Mouse (Mus musculus) layer of hippocampus, adult 8-10 months (tissue): Measurements from ENCODE around the gene Hoxc5. TPM values are rescaled to one million over a fixed set of nuclear protein-coding genes. Genes with fewer than 3 reads are reported as not detected.

Experiments
- DNase-seq, 2 experiments: peaks; one replicate each; pipeline ENCODE4 v3.0.0; 2022; ENCODE audit warnings: low spot score in 2 of 2
- microRNA-seq, 2 experiments: library from miRNA; unstranded; fragments of <30 nt; microRNA quantifications; one replicate each; pipeline ENCODE4 v1.2.0; 2022
- total RNA-seq, 4 experiments: library from RNA; stranded (reverse); gene quantifications; 2 replicates each; pipeline ENCODE4 v1.2.4; 2022

The Hoxc5 gene
- total RNA-seq, 4 experiments from 2014 or later: not detected

DNA sequence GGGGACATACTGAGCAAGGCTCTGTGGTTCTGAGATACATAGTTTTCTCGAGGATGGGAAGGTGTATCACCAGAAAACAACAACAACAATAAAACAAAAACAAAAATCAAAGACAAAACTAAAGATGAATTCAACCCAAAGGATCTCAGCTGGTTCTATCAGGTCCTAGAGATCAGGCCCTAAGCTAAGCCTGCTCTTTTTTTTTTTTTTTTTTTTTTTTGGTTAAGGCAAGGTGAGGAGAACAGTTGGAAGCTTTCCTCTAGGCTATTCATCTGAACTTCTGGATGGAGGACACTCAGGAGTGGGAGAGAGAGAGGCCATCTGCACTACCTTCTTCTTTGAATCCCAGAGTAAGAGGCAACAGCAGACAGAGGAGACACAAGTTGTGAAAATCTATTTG, 70.3 kb downstream of the Hoxc5 start:
- DNase-seq: no peak

- no peak for DNase-seq
These were observed 71.6 kb downstream of the Hoxc5 start for GRCm38 (mm10) chr15:103038701-103039480.

GRCm38 (mm10) chr15:103039609-103040008, 72.4 kb downstream of the Hoxc5 start:
- no peak for DNase-seq

DNA sequence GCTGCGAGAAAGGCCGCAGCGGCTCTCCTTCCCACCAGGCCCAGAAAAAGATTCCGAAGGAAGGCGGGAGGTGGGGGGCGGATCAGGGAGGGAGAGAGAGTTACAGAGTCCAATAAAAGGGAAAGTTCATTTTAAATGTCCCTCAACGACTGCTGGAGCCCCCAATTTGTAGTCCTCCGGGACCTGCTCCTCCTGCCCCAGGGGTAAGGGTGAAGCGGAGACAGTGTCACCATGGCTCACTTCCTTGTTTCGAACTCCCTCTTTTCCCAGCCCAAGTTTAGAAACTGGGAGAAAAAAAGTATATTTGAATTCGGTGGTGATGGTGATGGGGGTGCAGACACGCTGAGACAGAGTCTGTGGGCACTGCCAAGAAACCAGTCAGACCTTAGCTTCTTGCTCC, 73.4 kb downstream of the Hoxc5 start:
- DNase-seq: no peak

GRCm38 (mm10) chr15:103041613-103042012, 74.4 kb downstream of the Hoxc5 start:
- no peak for DNase-seq

GRCm38 (mm10) chr15:103042209-103042608, 75.0 kb downstream of the Hoxc5 start:
- DNase-seq: no peak

GRCm38 (mm10) chr15:103051670-103052069, 84.4 kb downstream of the Hoxc5 start:
- DNase-seq: no peak

GRCm38 (mm10) chr15:103053210-103053609, 86.0 kb downstream of the Hoxc5 start:
- no peak for DNase-seq

GRCm38 (mm10) chr15:103056396-103056795, 89.2 kb downstream of the Hoxc5 start:
- DNase-seq: no peak

DNA sequence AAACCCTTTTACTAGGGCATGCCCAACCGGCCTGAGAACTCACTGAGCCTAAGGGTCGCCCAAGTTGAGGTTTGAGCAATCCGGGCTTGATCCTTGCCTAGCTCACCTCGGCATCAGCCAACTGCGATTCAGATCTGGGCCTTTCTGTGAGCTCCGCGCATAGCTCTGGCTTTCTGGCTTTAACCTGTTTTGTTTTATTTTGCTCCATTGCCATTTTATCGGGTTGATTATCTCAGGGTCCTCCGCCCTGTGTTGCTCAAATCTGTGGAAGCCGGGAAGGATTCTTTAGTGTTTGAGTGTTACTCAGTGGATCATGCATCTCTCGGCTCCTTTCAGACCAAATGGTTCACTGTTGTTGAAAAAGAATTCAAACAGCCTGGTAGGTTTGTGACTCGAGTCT, 91.5 kb downstream of the Hoxc5 start:
- DNase-seq: no peak

GRCm38 (mm10) chr15:103059393-103059992, 92.2 kb downstream of the Hoxc5 start:
- no peak for DNase-seq

DNA sequence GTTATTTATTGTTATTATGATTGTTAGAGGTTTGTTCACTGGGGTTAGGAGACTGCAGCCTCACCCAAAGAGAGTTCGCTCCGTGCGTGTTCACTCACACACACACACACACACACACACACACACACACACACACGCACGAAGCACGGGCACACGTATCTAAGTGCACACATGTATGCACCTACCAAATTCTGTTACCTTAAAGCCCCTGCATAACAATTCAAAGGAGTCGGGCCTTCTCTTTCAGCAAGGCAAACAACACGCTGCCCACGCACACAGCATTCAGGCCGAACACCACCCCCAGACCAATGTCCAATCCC, 92.7 kb downstream of the Hoxc5 start:
- no peak for DNase-seq

DNA sequence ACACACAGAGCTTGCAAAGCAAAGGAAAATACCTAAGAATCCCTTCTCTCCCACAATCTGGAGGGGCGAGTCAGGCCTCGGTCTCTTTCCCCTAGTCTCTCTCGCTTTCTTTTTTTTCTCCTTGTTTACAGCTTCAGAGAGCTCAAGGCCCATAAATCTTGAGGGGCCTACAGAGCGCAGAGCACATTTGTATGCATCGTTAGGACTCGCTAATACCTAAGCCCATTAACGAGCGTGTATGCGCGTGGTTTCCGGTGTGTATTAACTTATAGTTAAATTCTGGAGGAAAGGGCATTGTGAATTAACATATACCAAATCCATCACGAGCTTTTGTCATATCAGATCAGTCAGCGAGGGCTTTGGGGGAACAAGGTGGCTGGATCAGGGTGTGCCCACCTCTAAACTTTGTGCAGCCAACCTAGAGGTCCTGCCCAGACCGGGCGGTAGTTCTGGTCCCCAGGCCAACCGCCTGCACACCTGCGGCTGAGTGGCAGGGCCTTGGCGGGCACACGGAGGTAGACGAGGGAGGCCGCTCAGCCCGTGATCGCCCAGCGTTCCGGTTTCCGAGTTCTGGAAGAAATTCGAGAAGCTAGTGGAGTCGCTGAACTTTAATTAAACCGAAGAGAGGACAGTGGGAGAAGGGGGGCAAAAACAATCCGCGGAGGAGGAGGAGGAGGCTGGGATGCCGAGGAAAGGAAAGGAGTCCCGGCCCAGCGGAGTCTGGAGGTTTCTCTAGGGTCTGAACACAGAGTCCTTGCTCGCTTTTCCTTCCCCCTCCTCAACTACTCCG, 93.3 kb downstream of the Hoxc5 start:
- DNase-seq: no peak

DNA sequence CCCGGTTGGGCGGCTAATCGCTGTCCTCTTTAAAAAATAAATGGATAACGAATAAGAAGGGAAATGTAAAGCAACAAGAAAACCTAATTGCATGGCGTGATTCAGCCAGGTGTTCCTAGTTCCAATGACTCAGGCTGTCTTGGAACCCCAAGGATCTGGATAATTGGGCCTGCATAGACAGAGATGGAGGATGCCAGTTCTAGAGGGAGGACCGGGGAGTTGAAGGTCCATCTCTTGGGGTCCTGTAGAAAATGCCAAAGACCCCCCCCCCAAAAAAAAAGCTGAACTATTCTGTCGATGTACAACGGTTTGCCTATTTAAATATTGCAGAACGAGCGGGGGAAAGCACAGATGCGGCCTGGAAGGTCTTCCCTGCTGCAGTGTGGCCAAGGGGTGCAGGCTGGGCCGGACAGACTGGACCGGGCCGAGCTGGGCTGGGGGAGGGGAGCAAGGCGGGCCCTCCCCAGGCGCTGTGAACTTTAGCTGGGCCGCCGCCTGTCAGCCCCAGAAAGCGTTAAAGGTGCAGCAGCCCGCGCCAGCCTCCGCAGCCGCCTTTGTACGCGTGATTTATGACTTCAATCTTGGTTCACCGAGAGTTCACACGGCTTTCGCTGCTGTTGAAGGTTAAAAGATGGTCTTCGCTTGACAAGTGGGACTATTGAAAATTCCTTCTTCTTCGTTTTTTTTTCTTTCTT, 94.0 kb downstream of the Hoxc5 start:
- no peak for DNase-seq

GRCm38 (mm10) chr15:103061988-103062387, 94.7 kb downstream of the Hoxc5 start:
- no peak for DNase-seq

GRCm38 (mm10) chr15:103065642-103066041, 98.4 kb downstream of the Hoxc5 start:
- DNase-seq: no peak

Small RNA genes within 50 kb of the gene (microRNA-seq; reads per million reads assigned to microRNA genes)
- 0.51 to 0.64 reads per million in 2 experiments for gene Mir196a-2
- gene Mir615: 5.1 to 11.6 reads per million in 2 experiments

Other genes with a start within 250 kb of the Hoxc5 start
- gene Calcoco1, start 245.3 kb upstream of the Hoxc5 start, total RNA-seq: 10 to 100 TPM; 87.2 to 96.6 (median 91.0) TPM
- gene Hoxc13, start 46.3 kb upstream of the Hoxc5 start, total RNA-seq: not detected
- not detected for gene Hoxc12, start 30.7 kb upstream of the Hoxc5 start, total RNA-seq
- gene Hoxc11, start 13.0 kb upstream of the Hoxc5 start, total RNA-seq: not detected
- not detected for gene Hoxc10, start 647 bp upstream of the Hoxc5 start, total RNA-seq
- gene Hoxc9, start 9.0 kb downstream of the Hoxc5 start, total RNA-seq: not detected
- gene Hoxc8, start 23.2 kb downstream of the Hoxc5 start, total RNA-seq: not detected
- not detected for gene Hoxc6, start 30.8 kb downstream of the Hoxc5 start, total RNA-seq
- not detected for gene Hoxc4, start 51.5 kb downstream of the Hoxc5 start, total RNA-seq
- 10 to 100 TPM; 13.2 to 21.6 (median 17.3) TPM for gene Smug1, start 199.6 kb downstream of the Hoxc5 start, total RNA-seq